Mouse (Mus musculus): ENCODE data around the gene Slc9a3r1. TPM values are rescaled to one million over a fixed set of nuclear protein-coding genes. Genes with fewer than 3 reads are reported as not detected.

Slc9a3r1 gene
- polyA plus RNA-seq, 1 experiment from 2014 or later: 43.9 TPM

Other genes with a start within 250 kb of the Slc9a3r1 start
- 0.46 and 1.2 TPM in 2 replicates for gene Cd300lb, start 229.0 kb upstream of the Slc9a3r1 start, polyA plus RNA-seq (2015; fragmentation: Nextera tagmentation; extraction: Ambion mirVana)
- gene Cd300c, start 194.2 kb upstream of the Slc9a3r1 start, polyA plus RNA-seq (2015; fragmentation: Nextera tagmentation; extraction: Ambion mirVana): not detected in 2 replicates
- gene Cd300ld, start 173.4 kb upstream of the Slc9a3r1 start, polyA plus RNA-seq (2015; fragmentation: Nextera tagmentation; extraction: Ambion mirVana): 0.15 and 0.38 TPM in 2 replicates
- gene Cd300c2, start 161.5 kb upstream of the Slc9a3r1 start, polyA plus RNA-seq (2015; fragmentation: Nextera tagmentation; extraction: Ambion mirVana): 2.8 and 3.0 TPM in 2 replicates
- gene Cd300ld2, start 147.1 kb upstream of the Slc9a3r1 start, polyA plus RNA-seq (2015; fragmentation: Nextera tagmentation; extraction: Ambion mirVana): not detected in 2 replicates
- gene Cd300ld4, start 136.3 kb upstream of the Slc9a3r1 start, polyA plus RNA-seq (2015; fragmentation: Nextera tagmentation; extraction: Ambion mirVana): not detected in 2 replicates
- not detected in 2 replicates for gene Cd300ld5, start 125.6 kb upstream of the Slc9a3r1 start, polyA plus RNA-seq (2015; fragmentation: Nextera tagmentation; extraction: Ambion mirVana)
- not detected in 2 replicates for gene Cd300ld3, start 114.9 kb upstream of the Slc9a3r1 start, polyA plus RNA-seq (2015; fragmentation: Nextera tagmentation; extraction: Ambion mirVana)
- gene Cd300e, start 101.2 kb upstream of the Slc9a3r1 start, polyA plus RNA-seq (2015; fragmentation: Nextera tagmentation; extraction: Ambion mirVana): 0.09 TPM in 1 of 2 replicates, not detected in the other
- 2.1 and 2.5 TPM in 2 replicates for gene Rab37, start 71.9 kb upstream of the Slc9a3r1 start, polyA plus RNA-seq (2015; fragmentation: Nextera tagmentation; extraction: Ambion mirVana)
- gene Cd300lf, start 29.3 kb upstream of the Slc9a3r1 start, polyA plus RNA-seq (2015; fragmentation: Nextera tagmentation; extraction: Ambion mirVana): 0.46 and 0.65 TPM in 2 replicates
- gene Tmem104, start 24.1 kb downstream of the Slc9a3r1 start, polyA plus RNA-seq (2015; fragmentation: Nextera tagmentation; extraction: Ambion mirVana): 15.8 and 15.9 TPM in 2 replicates
- 23.6 and 27.3 TPM in 2 replicates for gene Nat9, start 24.5 kb downstream of the Slc9a3r1 start, polyA plus RNA-seq (2015; fragmentation: Nextera tagmentation; extraction: Ambion mirVana)
- 0.05 TPM in 1 of 2 replicates, not detected in the other for gene Grin2c, start 103.9 kb downstream of the Slc9a3r1 start, polyA plus RNA-seq (2015; fragmentation: Nextera tagmentation; extraction: Ambion mirVana)
- 15.2 and 16.6 TPM in 2 replicates for gene Fdxr, start 113.7 kb downstream of the Slc9a3r1 start, polyA plus RNA-seq (2015; fragmentation: Nextera tagmentation; extraction: Ambion mirVana)
- gene Fads6, start 134.3 kb downstream of the Slc9a3r1 start, polyA plus RNA-seq (2015; fragmentation: Nextera tagmentation; extraction: Ambion mirVana): 0.16 and 0.24 TPM in 2 replicates
- 0.31 TPM in 1 of 2 replicates, not detected in the other for gene Otop2, start 143.8 kb downstream of the Slc9a3r1 start, polyA plus RNA-seq (2015; fragmentation: Nextera tagmentation; extraction: Ambion mirVana)
- gene Ush1g, start 158.7 kb downstream of the Slc9a3r1 start, polyA plus RNA-seq (2015; fragmentation: Nextera tagmentation; extraction: Ambion mirVana): 0.04 TPM in 1 of 2 replicates, not detected in the other
- gene Otop3, start 171.4 kb downstream of the Slc9a3r1 start, polyA plus RNA-seq (2015; fragmentation: Nextera tagmentation; extraction: Ambion mirVana): 0.10 and 0.11 TPM in 2 replicates
- 3.8 and 3.9 TPM in 2 replicates for gene Hid1, start 204.4 kb downstream of the Slc9a3r1 start, polyA plus RNA-seq (2015; fragmentation: Nextera tagmentation; extraction: Ambion mirVana)
- gene Cdr2l, start 218.6 kb downstream of the Slc9a3r1 start, polyA plus RNA-seq (2015; fragmentation: Nextera tagmentation; extraction: Ambion mirVana): 9.2 and 10.8 TPM in 2 replicates
- 141 and 142 TPM in 2 replicates for gene Mrpl58, start 240.4 kb downstream of the Slc9a3r1 start, polyA plus RNA-seq (2015; fragmentation: Nextera tagmentation; extraction: Ambion mirVana)